9 mouse cellular contexts compared by ENCODE assay signal in the genomic region with DNA sequence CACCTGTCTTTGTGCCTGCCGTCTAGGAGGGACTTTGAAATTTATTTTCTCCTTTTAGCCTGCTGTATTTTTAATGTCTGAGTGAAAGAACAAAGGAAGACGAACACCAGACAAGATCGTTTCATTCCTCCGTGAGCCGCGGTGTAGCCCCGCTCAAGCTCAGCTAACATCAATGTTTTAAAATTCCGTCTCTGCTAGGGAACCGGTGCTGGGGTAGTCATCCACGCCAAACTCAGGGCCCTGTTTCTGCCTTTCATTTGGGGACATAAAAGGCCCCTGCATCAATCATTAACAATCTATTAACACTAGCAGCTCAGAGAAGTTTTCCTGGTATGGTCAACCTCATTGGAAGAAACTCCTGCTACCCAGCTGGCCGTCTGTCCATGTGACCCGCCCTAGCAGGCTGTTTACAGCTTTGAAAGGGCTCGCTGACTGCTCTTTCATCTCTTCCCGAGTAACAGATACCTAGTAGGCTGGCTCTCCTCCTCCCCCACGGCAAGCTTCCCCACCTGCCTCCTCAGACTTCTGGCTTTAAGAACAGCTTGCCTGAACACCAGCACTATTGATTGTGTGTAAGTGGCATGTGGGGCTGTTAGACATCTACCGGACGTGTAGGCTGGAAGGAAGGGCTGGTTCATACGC.
A peak's percentile ranks its signal among the peaks of the same experiment; 100 is the strongest.
DNase-seq lines count a peak whose midpoint lies in the region; ATAC-seq and TF ChIP-seq lines count a peak whose summit lies in the region.
"Had no signal": no experiment of that assay in that cellular context is flagged by ENCODE, and none has a peak within 500 bp of the region (broad histone marks: within the 10 kb centered on the region; RNA-seq: fewer than 3 reads in every experiment).

No protein-coding gene starts in this region.

- intact Hi-C loops in left cerebral cortex, adult 2 months (cut with DNase I) = no loop called here

- peaks cover 3% of the 10 kb centered on the region; the same call in 1 of the 2 replicates for H3K4me1 ChIP-seq in lung, embryonic 16.5 days (replicated peaks; ENCODE audit: control insufficient read depth, insufficient read depth, low read length)
- H3K4me1 ChIP-seq in stomach, embryonic 14.5 days (ENCODE audit: control insufficient read depth, insufficient read depth, low read length) = peaks cover 4% of the 10 kb centered on the region; the same call in 1 of the 2 replicates

- no peak for TF ChIP-seq CTCF in left cerebral cortex, adult 2 months (IDR thresholded peaks at IDR 0.05)

- H3K4me2 ChIP-seq in lung, embryonic 16.5 days (ENCODE audit: low read depth, low read length) = peak overlapping the region; percentile 36
- H3K4me2 ChIP-seq in stomach, embryonic 14.5 days (replicated peaks; ENCODE audit: low read depth, low read length) = peak overlapping the region; percentile 26

- no peak for ATAC-seq in lung, embryonic 16.5 days (ENCODE audit: low read depth)
- no peak for ATAC-seq in stomach, embryonic 14.5 days (ENCODE audit: insufficient number of reproducible peaks, insufficient read depth, low FRiP score, low read depth)
- ATAC-seq: inflammation-experienced regulatory T-cells, adult 6 months had no signal

- no peak overlapping the region for H3K27ac ChIP-seq in lung, embryonic 16.5 days (ENCODE audit: low read length)
- H3K27ac ChIP-seq in stomach, embryonic 14.5 days (ENCODE audit: low read length) = no peak overlapping the region
- H3K27ac ChIP-seq in left cerebral cortex, adult 2 months = no peak overlapping the region

- no peaks in the 10 kb centered on the region for H3K36me3 ChIP-seq in lung, embryonic 16.5 days (ENCODE audit: control insufficient read depth, insufficient read depth, low read length)
- H3K36me3 ChIP-seq in stomach, embryonic 14.5 days (ENCODE audit: control insufficient read depth, insufficient read depth, low read length) = no peaks in the 10 kb centered on the region

- no peaks in the 10 kb centered on the region for H3K9me3 ChIP-seq in lung, embryonic 16.5 days (ENCODE audit: control insufficient read depth, low read length)
- H3K9me3 ChIP-seq in stomach, embryonic 14.5 days (ENCODE audit: control insufficient read depth, low read depth, low read length) = no peaks in the 10 kb centered on the region

- H3K4me3 ChIP-seq in lung, embryonic 16.5 days (ENCODE audit: low read length) = peak overlapping the region; percentile 21; the same call in 1 of the 2 replicates
- no peak overlapping the region for H3K4me3 ChIP-seq in stomach, embryonic 14.5 days (ENCODE audit: low read depth, low read length)
- no peak overlapping the region for H3K4me3 ChIP-seq in left cerebral cortex, adult 2 months

- WGBS in lung, embryonic 16.5 days = 5% methylated on average over 18 of the region's 18 CpGs
- WGBS in stomach, embryonic 14.5 days = 4% methylated on average over 18 of the region's 18 CpGs

- DNase-seq in lung, postnatal 36 days = no peak
- peak; percentile 44 for DNase-seq in forelimb bud, embryonic 11.5 days (ENCODE audit: low read depth, low spot score)
- peak; percentile 4 to 9 for DNase-seq in kidney, postnatal 36 days
- no peak for DNase-seq in adrenal gland, postnatal 4 days (ENCODE audit: low spot score in 2 of 2)
- DNase-seq in left cerebral cortex, adult 2 months (ENCODE audit: extremely low spot score in 1 of 2, low spot score in 2 of 2) = no peak
- no peak for DNase-seq in adrenal gland, postnatal 10 days

- H3K27me3 ChIP-seq in lung, embryonic 16.5 days (ENCODE audit: control insufficient read depth, insufficient read depth, low read depth, low read length) = no peaks in the 10 kb centered on the region; the same call in 1 of the 2 replicates
- no peaks in the 10 kb centered on the region for H3K27me3 ChIP-seq in stomach, embryonic 14.5 days (ENCODE audit: control insufficient read depth, insufficient read depth, low read length)

- H3K9ac ChIP-seq in lung, embryonic 16.5 days (ENCODE audit: low read length) = peak overlapping the region; percentile 11; the same call in 1 of the 2 replicates
- H3K9ac ChIP-seq in stomach, embryonic 14.5 days (replicated peaks; ENCODE audit: low read depth, low read length) = no peak overlapping the region

Comparison
In these comparisons a context has a peak if more than half of its experiments do, and no peak if none do; other contexts are left out.
1. DNase-seq: peak in forelimb bud, embryonic 11.5 days (single experiment) and kidney, postnatal 36 days (2 of 2); none in lung, postnatal 36 days (single experiment), adrenal gland, postnatal 4 days (0 of 2), left cerebral cortex, adult 2 months (0 of 2) and adrenal gland, postnatal 10 days (single experiment).